Mouse (Mus musculus): ENCODE measurements around the gene Fkbp11. TPM values are rescaled to one million over a fixed set of nuclear protein-coding genes. Genes with fewer than 3 reads are reported as not detected.

Fkbp11 gene
- polyA plus RNA-seq (2014; fragmentation: Nextera tagmentation; extraction: Ambion mirVana): 1.7 and 3.8 TPM in 2 replicates

GRCm38 (mm10) chr15:98727443-98728321 lies at the start of gene Fkbp11:
Gene Fkbp11 (minus strand): TSS chr15:98728198.
- Histone ChIP-seq H3K9me3 (ENCODE audit: control insufficient read depth, low read length) (no peaks in the 10 kb centered on the region), H3K4me3 (replicated peaks; ENCODE audit: low read depth, low read length) (peak within 1 kb of the TSS; percentile 33), H3K27me3 (ENCODE audit: control insufficient read depth, insufficient read depth, low read length) (peaks cover 17% of the 10 kb centered on the region; the same call in 1 of the 2 replicates), H3K27ac (replicated peaks; ENCODE audit: low read depth, low read length) (no peak within 1 kb of the TSS), H3K4me1 (ENCODE audit: control insufficient read depth, insufficient read depth, low read length) (peaks cover 6% of the 10 kb centered on the region), H3K36me3 (ENCODE audit: control insufficient read depth, insufficient read depth, low read length) (no peaks in the 10 kb centered on the region), H3K4me2 (ENCODE audit: low read length) (peak within 1 kb of the TSS; percentile 76), H3K9ac (replicated peaks; ENCODE audit: low read length) (peak within 1 kb of the TSS; percentile 38)
- ATAC-seq (ENCODE audit: low FRiP score, low TSS enrichment): peak; percentile 43; the same call in 1 of the 2 replicates
- under 1% methylated on average over 39 of the region's 39 CpGs for WGBS
- DNase-seq: peak; percentile 67

GRCm38 (mm10) chr15:98777762-98778161 lies 49.8 kb upstream of the Fkbp11 start, which contains the start of gene Wnt10b:
Gene Wnt10b (minus strand): TSS chr15:98778150.
- H3K4me3 ChIP-seq (replicated peaks; ENCODE audit: low read depth, low read length): peak within 1 kb of the TSS; percentile 27
- ATAC-seq (ENCODE audit: low FRiP score, low TSS enrichment) (no peak), DNase-seq (peak; percentile 48)
- no peak within 1 kb of the TSS for H3K27ac ChIP-seq (replicated peaks; ENCODE audit: low read depth, low read length)
- H3K27me3 ChIP-seq (ENCODE audit: control insufficient read depth, insufficient read depth, low read length): peaks cover 97% of the 10 kb centered on the region
- H3K4me1 ChIP-seq (ENCODE audit: control insufficient read depth, insufficient read depth, low read length): peaks cover 17% of the 10 kb centered on the region
- WGBS: under 1% methylated on average over 33 of the region's 33 CpGs
- peak within 1 kb of the TSS; percentile 48 for H3K4me2 ChIP-seq (ENCODE audit: low read length)
- H3K9me3 ChIP-seq (ENCODE audit: control insufficient read depth, low read length): no peaks in the 10 kb centered on the region
- no peaks in the 10 kb centered on the region for H3K36me3 ChIP-seq (ENCODE audit: control insufficient read depth, insufficient read depth, low read length)
- peak within 1 kb of the TSS; percentile 23; the same call in 1 of the 2 replicates for H3K9ac ChIP-seq (replicated peaks; ENCODE audit: low read length)

- H3K36me3 ChIP-seq (ENCODE audit: control insufficient read depth, insufficient read depth, low read length): no peaks in the 10 kb centered on the region
- no peak overlapping the region for H3K4me2 ChIP-seq (ENCODE audit: low read length)
- H3K27ac ChIP-seq (replicated peaks; ENCODE audit: low read depth, low read length): no peak overlapping the region
- H3K27me3 ChIP-seq (ENCODE audit: control insufficient read depth, insufficient read depth, low read length): peaks cover 98% of the 10 kb centered on the region
- ATAC-seq (ENCODE audit: low FRiP score, low TSS enrichment) (no peak), DNase-seq (no peak)
- H3K4me3 ChIP-seq (replicated peaks; ENCODE audit: low read depth, low read length): no peak overlapping the region
- under 1% methylated on average over 19 of the region's 19 CpGs for WGBS
- no peaks in the 10 kb centered on the region for H3K9me3 ChIP-seq (ENCODE audit: control insufficient read depth, low read length)
- peaks cover 22% of the 10 kb centered on the region for H3K4me1 ChIP-seq (ENCODE audit: control insufficient read depth, insufficient read depth, low read length)
- H3K9ac ChIP-seq (replicated peaks; ENCODE audit: low read length): no peak overlapping the region
Measured at GRCm38 (mm10) chr15:98777005-98777616, 49.1 kb upstream of the Fkbp11 start.

DNA sequence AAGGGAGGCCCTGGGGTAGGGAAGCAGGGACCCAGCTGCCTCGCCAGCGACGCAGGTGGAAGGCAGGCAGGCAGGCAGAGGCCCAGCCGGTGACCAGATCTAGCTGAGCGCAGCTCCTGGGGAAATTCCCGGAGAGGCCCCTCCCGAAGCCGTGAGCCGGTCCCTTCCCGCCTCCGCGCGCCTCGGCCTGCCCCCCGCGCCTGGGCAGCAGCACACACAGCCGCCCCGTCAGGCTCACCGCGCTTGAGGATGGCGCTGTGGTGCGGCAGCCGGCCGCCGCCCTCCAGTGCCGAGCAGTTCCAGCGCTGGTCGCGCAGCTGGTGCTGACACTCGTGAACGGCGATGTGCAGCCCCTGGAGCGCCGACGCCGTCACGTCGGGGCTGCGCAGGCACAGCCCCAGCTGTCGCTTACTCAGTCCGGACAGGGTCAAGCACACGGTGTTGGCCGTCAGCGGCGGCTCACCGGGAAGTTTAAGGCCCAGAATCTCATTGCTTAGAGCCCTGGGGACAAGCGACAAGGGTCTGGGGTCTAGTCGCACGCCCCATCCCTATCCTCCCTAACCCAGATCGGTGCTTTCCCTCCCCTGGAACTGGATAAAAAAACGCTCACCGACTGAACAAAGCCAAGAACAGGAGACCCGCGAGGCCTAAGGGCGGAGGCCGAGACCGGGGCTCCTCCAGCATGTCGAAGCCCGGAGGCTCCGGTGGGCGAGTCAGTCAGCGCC lies 48.4 kb upstream of the Fkbp11 start:
- Histone ChIP-seq H3K27ac (replicated peaks; ENCODE audit: low read depth, low read length) (no peak overlapping the region), H3K27me3 (ENCODE audit: control insufficient read depth, insufficient read depth, low read length) (peaks cover 98% of the 10 kb centered on the region), H3K4me3 (replicated peaks; ENCODE audit: low read depth, low read length) (peak overlapping the region; percentile 30), H3K36me3 (ENCODE audit: control insufficient read depth, insufficient read depth, low read length) (no peaks in the 10 kb centered on the region), H3K9me3 (ENCODE audit: control insufficient read depth, low read length) (no peaks in the 10 kb centered on the region), H3K9ac (replicated peaks; ENCODE audit: low read length) (peak overlapping the region; percentile 26; the same call in 1 of the 2 replicates), H3K4me2 (ENCODE audit: low read length) (peak overlapping the region; percentile 45), H3K4me1 (ENCODE audit: control insufficient read depth, insufficient read depth, low read length) (peaks cover 22% of the 10 kb centered on the region)
- DNase-seq (peak; percentile 73), ATAC-seq (ENCODE audit: low FRiP score, low TSS enrichment) (peak; percentile 40)
- under 1% methylated on average over 62 of the region's 62 CpGs for WGBS

- peaks cover 22% of the 10 kb centered on the region for H3K4me1 ChIP-seq (ENCODE audit: control insufficient read depth, insufficient read depth, low read length)
- WGBS: 2% methylated on average over 5 of the region's 5 CpGs
- H3K27ac ChIP-seq (replicated peaks; ENCODE audit: low read depth, low read length): no peak overlapping the region
- H3K9ac ChIP-seq (replicated peaks; ENCODE audit: low read length): no peak overlapping the region
- no peaks in the 10 kb centered on the region for H3K9me3 ChIP-seq (ENCODE audit: control insufficient read depth, low read length)
- H3K4me3 ChIP-seq (replicated peaks; ENCODE audit: low read depth, low read length): no peak overlapping the region
- no peaks in the 10 kb centered on the region for H3K36me3 ChIP-seq (ENCODE audit: control insufficient read depth, insufficient read depth, low read length)
- DNase-seq: no peak
- H3K27me3 ChIP-seq (ENCODE audit: control insufficient read depth, insufficient read depth, low read length): peaks cover 98% of the 10 kb centered on the region
- H3K4me2 ChIP-seq (ENCODE audit: low read length): no peak overlapping the region
- no peak for ATAC-seq (ENCODE audit: low FRiP score, low TSS enrichment)
Measured at GRCm38 (mm10) chr15:98775533-98775932, 47.5 kb upstream of the Fkbp11 start.

DNA sequence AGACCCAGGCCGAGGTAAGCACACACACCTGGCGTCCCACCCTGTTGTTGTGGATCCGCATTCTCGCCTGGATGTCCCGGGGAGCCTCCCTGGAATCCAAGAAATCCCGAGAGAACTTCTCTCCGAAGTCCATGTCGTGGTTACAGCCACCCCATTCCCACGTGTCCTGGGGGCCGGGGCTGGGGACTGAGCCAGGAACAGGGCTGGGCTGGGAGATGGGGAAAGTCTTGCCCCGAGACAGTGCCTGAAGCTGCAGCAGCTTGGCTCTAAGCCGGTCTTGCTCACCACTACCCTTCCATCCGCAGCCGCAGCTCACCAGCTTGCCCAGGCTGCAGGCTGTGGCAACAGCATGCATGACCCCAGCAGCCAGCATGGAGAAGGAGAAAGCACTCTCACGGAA lies 46.1 kb upstream of the Fkbp11 start:
- H3K27ac ChIP-seq (replicated peaks; ENCODE audit: low read depth, low read length): no peak overlapping the region
- H3K4me2 ChIP-seq (ENCODE audit: low read length): no peak overlapping the region
- H3K27me3 ChIP-seq (ENCODE audit: control insufficient read depth, insufficient read depth, low read length): peaks cover 98% of the 10 kb centered on the region
- peaks cover 22% of the 10 kb centered on the region for H3K4me1 ChIP-seq (ENCODE audit: control insufficient read depth, insufficient read depth, low read length)
- ATAC-seq (ENCODE audit: low FRiP score, low TSS enrichment) (no peak), DNase-seq (no peak)
- H3K4me3 ChIP-seq (replicated peaks; ENCODE audit: low read depth, low read length): no peak overlapping the region
- H3K9me3 ChIP-seq (ENCODE audit: control insufficient read depth, low read length): no peaks in the 10 kb centered on the region
- WGBS: 15% methylated on average over 15 of the region's 15 CpGs
- no peaks in the 10 kb centered on the region for H3K36me3 ChIP-seq (ENCODE audit: control insufficient read depth, insufficient read depth, low read length)
- no peak overlapping the region for H3K9ac ChIP-seq (replicated peaks; ENCODE audit: low read length)

DNA sequence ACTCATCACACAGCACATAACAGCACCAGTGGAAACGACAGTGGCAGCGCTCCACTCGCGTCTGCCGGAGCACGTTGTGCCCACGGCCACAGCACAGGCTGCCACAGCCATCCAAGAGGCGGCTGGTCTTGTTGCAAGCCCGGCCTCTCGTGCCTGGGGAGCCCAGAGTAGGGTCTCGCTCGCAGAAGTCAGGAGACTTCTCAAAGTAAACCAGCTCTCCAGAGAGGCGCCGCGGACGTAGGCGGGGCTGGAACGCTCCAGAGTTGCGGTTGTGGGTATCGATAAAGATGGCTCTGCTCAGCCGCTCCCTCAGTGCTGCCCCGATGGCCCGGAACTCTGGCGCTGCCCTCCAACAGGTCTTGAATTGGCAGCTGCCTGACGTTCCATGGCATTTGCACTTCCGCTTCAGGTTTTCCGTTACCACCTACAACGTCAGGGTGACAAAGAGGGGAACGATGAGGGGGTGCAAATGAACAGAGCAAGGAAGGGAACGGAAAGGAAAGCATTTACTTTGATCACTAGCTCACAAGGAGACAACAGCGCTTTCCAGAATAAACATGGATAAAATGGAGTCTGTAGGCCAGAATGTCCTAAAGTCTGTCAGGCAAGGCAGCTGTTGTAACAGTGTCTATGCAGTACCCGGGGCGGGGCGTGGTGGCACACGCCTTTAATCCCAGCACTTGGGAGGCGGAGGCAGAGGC lies 44.7 kb upstream of the Fkbp11 start:
- WGBS: 4% methylated on average over 36 of the region's 36 CpGs
- Histone ChIP-seq H3K27me3 (ENCODE audit: control insufficient read depth, insufficient read depth, low read length) (peaks cover 85% of the 10 kb centered on the region), H3K9ac (replicated peaks; ENCODE audit: low read length) (peak overlapping the region; percentile 17; the same call in 1 of the 2 replicates), H3K4me3 (replicated peaks; ENCODE audit: low read depth, low read length) (peak overlapping the region; percentile 24), H3K4me1 (ENCODE audit: control insufficient read depth, insufficient read depth, low read length) (peaks cover 20% of the 10 kb centered on the region), H3K4me2 (ENCODE audit: low read length) (peak overlapping the region; percentile 41), H3K36me3 (ENCODE audit: control insufficient read depth, insufficient read depth, low read length) (no peaks in the 10 kb centered on the region), H3K9me3 (ENCODE audit: control insufficient read depth, low read length) (no peaks in the 10 kb centered on the region), H3K27ac (replicated peaks; ENCODE audit: low read depth, low read length) (no peak overlapping the region)
- ATAC-seq (ENCODE audit: low FRiP score, low TSS enrichment) (no peak), DNase-seq (peak; percentile 44)
